Mouse (Mus musculus): Measurements from ENCODE around the gene Eef1akmt3. TPM values are rescaled to one million over a fixed set of nuclear protein-coding genes. Genes with fewer than 3 reads are reported as not detected.

Eef1akmt3 gene
- polyA plus RNA-seq, 1 experiment from 2014 or later = 0.11 TPM

DNA sequence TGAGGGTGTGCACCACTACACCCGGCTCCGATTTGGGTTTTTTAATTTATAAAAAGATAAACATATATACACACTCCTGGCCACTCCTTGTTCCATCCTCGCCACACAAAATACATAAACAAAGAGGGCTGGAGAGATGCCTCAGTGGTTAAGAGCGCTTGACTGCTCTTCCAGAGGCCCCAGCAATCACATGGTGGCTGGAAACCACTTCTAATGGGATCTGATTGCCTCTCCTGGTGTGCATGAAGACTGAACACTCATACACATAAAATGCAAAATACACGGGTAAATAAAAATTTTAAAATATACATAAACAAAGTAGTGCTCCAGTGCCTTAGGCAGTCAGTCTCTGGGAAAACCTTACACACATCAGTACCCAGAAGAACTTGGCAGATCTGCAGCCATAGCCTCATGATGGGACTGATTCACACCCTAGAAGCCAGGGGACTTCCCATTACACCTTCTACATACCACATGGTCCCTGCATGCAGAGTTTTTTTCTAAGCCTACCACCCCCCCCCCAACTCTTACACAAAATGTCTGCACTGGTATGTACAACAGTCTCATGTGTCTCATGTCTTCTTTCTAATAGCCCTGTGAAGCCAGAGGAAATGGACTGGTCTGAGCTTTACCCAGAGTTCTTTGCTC, 1.3 kb upstream of the Eef1akmt3 start:
- peak overlapping the region; percentile 73 for H3K9ac ChIP-seq (replicated peaks)
- H3K27ac ChIP-seq = no peak overlapping the region
- peaks cover 9% of the 10 kb centered on the region for H3K36me3 ChIP-seq
- peak overlapping the region; percentile 79 for H3K4me3 ChIP-seq (replicated peaks)
- no peak for ATAC-seq
- H3K9me3 ChIP-seq = no peaks in the 10 kb centered on the region
- peaks cover 16% of the 10 kb centered on the region for H3K27me3 ChIP-seq
- peaks cover 16% of the 10 kb centered on the region for H3K4me1 ChIP-seq (replicated peaks)
- peak overlapping the region; percentile 92 for H3K4me2 ChIP-seq (replicated peaks)
- WGBS = 23% methylated on average over 5 of the region's 5 CpGs

DNA sequence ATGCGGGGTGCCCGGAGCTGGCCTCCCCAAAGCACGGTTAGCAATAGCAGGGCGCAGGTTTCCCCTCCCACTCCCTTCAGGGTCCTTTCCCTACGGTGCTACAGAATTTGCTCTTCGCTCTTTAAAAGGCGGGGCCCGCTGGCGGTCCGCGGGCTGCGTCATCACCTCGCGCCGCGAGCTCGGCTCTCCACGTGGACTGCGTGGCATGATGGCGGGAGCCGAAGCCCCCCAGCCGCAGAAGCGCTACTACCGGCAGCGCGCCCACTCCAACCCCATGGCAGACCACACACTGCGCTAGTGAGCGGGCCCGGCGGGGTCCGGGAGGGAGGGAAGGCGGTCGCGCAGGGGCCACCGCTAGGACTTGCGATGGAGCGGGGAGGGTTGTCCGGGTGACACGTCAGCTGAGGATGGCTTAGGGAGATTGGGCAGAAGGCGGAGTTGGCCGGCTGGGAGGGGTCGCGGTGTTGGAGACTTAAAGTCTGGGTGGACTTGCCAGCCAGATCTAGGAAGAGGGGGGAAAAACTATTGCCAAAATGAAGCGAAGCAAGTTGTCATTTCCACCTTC, 543 bp upstream of the Eef1akmt3 start:
- WGBS = under 1% methylated on average over 44 of the region's 44 CpGs
- Histone ChIP-seq H3K9me3 (no peaks in the 10 kb centered on the region), H3K27me3 (peaks cover 10% of the 10 kb centered on the region), H3K36me3 (peaks cover 9% of the 10 kb centered on the region), H3K9ac (replicated peaks) (peak overlapping the region; percentile 73), H3K4me1 (replicated peaks) (peaks cover 16% of the 10 kb centered on the region), H3K4me2 (replicated peaks) (peak overlapping the region; percentile 92), H3K4me3 (replicated peaks) (peak overlapping the region; percentile 79), H3K27ac (no peak overlapping the region; the same call in 1 of the 2 replicates)
- ATAC-seq = peak; percentile 86

DNA sequence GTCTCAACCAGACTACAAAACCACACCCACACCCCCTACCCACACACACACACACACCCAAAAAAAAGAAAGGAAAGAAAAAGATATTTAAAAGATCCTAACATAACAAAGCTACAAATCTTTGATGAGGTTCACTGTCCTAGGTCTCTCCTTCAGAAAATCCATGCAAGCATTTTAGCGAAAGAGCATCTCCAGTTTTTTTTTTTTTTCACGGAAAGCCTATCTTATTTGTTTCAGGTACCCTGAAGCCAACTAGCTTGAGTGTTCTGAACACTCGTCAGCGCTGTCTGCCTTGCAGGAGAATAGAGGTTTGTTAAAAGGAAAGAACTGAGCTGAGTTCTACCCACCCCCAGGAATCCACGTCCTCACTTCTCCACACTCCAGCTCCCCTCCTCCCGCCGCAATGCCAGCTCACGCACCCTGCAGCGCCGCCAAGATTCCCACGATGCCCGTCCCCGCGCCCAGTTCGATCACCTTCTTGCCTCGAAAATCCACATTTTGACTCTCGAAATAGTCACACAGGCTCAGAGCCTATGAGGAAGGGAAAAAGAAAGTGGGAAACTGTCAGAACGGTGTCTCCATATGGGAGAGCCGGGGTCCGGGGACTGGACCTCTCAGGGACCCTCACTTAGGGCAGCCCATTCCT, 621 bp downstream of the Eef1akmt3 start:
- Histone ChIP-seq H3K9me3 (no peaks in the 10 kb centered on the region), H3K4me1 (replicated peaks) (peaks cover 16% of the 10 kb centered on the region), H3K27me3 (peaks cover 10% of the 10 kb centered on the region), H3K27ac (no peak overlapping the region), H3K4me3 (replicated peaks) (peak overlapping the region; percentile 79), H3K4me2 (replicated peaks) (peak overlapping the region; percentile 92), H3K36me3 (peaks cover 9% of the 10 kb centered on the region), H3K9ac (replicated peaks) (peak overlapping the region; percentile 73)
- 1% methylated on average over 20 of the region's 20 CpGs for WGBS
- ATAC-seq = no peak; the same call in 1 of the 2 replicates

DNA sequence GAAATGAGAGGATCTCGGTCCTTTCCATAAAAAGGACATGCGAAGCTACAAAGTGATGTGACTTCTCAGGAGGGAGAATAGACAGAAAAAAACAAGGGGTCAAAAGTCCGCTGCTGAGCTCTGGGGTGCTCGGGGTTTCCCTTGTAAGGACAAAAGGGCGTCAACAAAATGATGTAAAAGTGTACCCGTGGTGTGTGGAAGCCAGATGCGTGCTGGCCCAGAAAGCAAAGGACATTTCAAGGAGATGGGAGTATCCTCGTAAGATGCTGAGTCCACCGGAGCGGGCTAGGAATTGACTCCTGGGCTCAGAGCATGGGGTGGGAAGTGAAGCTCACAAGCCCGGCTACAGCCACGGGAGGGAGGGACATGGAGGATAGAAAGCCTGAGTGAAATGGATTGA, 3.7 kb downstream of the Eef1akmt3 start:
- peaks cover 12% of the 10 kb centered on the region for H3K4me1 ChIP-seq (replicated peaks)
- no peak overlapping the region for H3K4me3 ChIP-seq (replicated peaks)
- no peak overlapping the region for H3K9ac ChIP-seq (replicated peaks)
- no peaks in the 10 kb centered on the region for H3K9me3 ChIP-seq
- H3K4me2 ChIP-seq (replicated peaks) = no peak overlapping the region
- peaks cover 10% of the 10 kb centered on the region for H3K27me3 ChIP-seq
- 72% methylated on average over 12 of the region's 12 CpGs for WGBS
- no peak for ATAC-seq
- H3K36me3 ChIP-seq = no peaks in the 10 kb centered on the region
- no peak overlapping the region for H3K27ac ChIP-seq

DNA sequence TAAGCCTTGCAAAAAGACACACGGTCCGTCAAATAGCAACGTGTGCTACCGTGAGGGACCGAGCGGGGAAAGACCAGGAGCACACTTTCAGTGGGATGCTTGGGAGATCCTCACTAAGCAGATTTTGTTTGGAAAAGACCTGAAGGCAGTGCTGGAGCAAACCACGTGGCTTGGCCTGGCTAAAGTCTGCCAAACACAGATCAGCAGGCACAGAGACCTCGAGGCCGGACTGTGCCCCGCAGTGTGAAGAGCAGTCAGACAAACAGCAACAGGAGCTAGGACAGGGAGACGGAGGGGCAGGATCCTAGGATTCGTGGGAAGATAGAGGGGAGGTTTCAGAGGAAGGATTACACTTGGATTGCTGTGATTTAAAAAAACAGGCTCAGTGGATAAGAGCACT, 5.0 kb downstream of the Eef1akmt3 start:
- H3K36me3 ChIP-seq = no peaks in the 10 kb centered on the region
- H3K4me3 ChIP-seq (replicated peaks) = no peak overlapping the region
- no peak overlapping the region for H3K27ac ChIP-seq
- no peaks in the 10 kb centered on the region for H3K9me3 ChIP-seq
- peaks cover 10% of the 10 kb centered on the region for H3K27me3 ChIP-seq
- WGBS = 84% methylated on average over 12 of the region's 12 CpGs
- H3K4me1 ChIP-seq (replicated peaks) = peaks cover 6% of the 10 kb centered on the region
- H3K9ac ChIP-seq (replicated peaks) = no peak overlapping the region
- H3K4me2 ChIP-seq (replicated peaks) = no peak overlapping the region
- ATAC-seq = no peak

DNA sequence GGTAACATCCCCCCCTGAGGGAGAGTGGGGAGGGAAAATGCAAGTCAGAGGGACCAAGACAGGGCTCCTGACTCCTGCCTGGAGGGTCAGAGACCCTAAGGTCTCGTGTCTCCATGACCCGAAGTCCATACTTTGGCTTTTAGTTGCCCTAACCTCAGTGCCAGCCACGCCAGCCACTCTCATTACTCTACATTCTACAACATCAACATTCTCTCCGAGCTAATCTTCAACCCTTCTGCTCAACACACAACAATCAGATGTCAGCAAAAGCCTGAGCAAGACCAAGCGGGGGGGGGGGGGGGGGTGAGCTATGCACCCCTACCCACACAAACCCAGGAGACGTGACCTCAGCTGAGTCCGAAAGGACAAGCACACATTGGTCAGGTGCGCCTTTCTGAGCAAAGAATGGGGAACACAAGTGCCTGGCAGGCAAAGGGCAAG, 8.0 kb downstream of the Eef1akmt3 start:
- 91% methylated on average over 7 of the region's 8 CpGs for WGBS
- Histone ChIP-seq H3K4me3 (replicated peaks) (no peak overlapping the region), H3K9me3 (no peaks in the 10 kb centered on the region), H3K4me1 (replicated peaks) (peaks cover 11% of the 10 kb centered on the region), H3K36me3 (peaks cover 6% of the 10 kb centered on the region), H3K9ac (replicated peaks) (no peak overlapping the region), H3K4me2 (replicated peaks) (no peak overlapping the region), H3K27ac (no peak overlapping the region), H3K27me3 (no peaks in the 10 kb centered on the region)
- no peak for ATAC-seq

DNA sequence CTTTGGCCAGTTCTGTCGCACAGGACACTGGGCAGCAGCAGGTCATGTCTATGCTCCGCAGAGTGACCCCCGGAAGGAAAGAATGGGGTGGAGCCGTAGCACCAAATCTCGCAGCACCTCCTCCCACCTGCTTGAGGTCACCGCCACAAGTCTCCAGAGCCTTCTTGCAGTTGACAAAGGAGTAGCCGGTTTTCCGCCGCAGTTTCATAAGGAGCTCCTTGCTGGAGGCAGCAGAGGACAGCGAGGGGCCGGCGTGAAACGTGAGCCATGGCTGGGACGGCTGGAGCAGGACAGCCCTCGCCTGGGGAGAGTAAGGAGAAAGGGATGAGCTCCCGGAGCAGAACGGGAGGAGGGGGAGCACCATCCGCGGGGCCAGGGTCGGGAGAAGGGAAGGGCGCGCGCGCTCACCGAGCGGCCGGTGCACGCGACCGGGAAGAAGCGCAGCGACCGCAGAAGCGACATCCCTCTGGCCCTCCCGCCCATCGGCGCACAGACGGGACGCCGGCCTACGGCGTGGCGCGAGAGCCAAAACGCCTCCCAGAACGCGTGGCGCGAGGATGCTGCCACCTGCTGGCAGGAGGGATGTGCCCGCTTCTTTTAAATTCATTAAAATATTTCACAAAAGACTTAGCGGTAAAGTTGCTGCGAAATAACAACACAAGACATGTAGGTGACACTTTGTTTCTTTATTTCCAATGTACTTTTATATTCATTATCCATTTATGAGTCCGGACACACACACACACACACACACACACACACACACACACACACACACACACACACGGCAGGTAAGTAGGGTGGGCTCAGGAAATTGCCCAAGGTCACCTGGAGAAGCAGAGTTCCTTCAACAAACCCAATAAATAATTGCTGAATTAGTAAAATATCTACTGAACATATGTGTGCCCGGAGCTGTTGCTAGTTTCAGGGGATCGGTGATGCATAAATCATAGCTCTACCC, 10.7 kb downstream of the Eef1akmt3 start, which contains the start of gene Tsfm:
Tsfm (minus strand) TSS at position 505 of the 961 bp plus-strand sequence.
- Histone ChIP-seq H3K9ac (replicated peaks) (peak within 1 kb of the TSS; percentile 92), H3K4me1 (replicated peaks) (peaks cover 11% of the 10 kb centered on the region), H3K27ac (peak within 1 kb of the TSS; percentile 80), H3K4me2 (replicated peaks) (peak within 1 kb of the TSS; percentile 90), H3K4me3 (replicated peaks) (peak within 1 kb of the TSS; percentile 87), H3K36me3 (peaks cover 33% of the 10 kb centered on the region), H3K9me3 (no peaks in the 10 kb centered on the region), H3K27me3 (no peaks in the 10 kb centered on the region)
- peak; percentile 92 for ATAC-seq
- WGBS = 5% methylated on average over 55 of the region's 56 CpGs

DNA sequence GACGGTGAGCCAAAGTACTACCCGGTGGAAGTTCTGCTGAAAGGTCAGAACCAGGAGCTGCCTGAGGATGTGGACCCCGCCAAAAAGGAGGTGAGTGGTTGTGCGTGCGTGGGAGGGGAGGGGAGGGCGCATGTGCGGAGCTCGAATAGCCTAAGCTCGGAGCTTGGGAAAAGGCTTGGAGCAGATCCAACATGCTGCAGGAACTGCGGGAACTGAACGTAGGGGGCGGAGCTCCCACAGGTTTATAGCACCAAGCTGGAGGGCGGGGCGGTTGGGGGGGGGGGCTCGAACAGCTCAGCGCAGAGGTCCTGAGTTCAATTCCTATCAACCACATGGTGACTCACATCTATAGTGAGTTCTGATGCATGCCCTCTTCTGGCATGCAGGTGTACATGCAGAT, 22.9 kb downstream of the Eef1akmt3 start:
- H3K27me3 ChIP-seq = no peaks in the 10 kb centered on the region
- H3K9ac ChIP-seq (replicated peaks) = no peak overlapping the region
- ATAC-seq = no peak
- no peaks in the 10 kb centered on the region for H3K9me3 ChIP-seq
- H3K36me3 ChIP-seq = peaks cover 17% of the 10 kb centered on the region
- no peak overlapping the region for H3K4me3 ChIP-seq (replicated peaks)
- H3K4me2 ChIP-seq (replicated peaks) = no peak overlapping the region
- WGBS = 83% methylated on average over 16 of the region's 16 CpGs
- H3K27ac ChIP-seq = no peak overlapping the region
- H3K4me1 ChIP-seq (replicated peaks) = no peaks in the 10 kb centered on the region

DNA sequence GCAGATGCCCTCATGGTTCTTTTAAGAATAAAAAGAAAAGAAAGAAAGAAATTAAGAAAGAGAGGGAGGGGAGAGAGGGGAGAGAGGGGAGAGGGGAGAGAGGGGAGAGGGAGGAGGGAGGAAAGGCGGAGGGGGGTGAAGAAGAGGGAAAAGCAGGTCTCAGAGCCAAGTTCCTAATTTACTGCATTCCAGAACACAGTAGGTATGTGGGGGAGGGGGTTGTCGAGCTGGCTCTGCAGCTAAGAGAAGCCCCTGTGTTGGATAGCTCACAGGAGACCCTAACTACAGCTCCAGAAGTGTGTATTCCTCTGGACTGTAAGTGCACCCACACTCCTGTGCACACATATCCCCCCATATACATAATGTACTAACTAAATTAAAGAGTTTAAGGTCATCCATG, 24.2 kb downstream of the Eef1akmt3 start:
- no peak for ATAC-seq
- H3K4me3 ChIP-seq (replicated peaks) = no peak overlapping the region
- WGBS = 25% methylated on average over 2 of the region's 2 CpGs
- no peaks in the 10 kb centered on the region for H3K9me3 ChIP-seq
- peaks cover 5% of the 10 kb centered on the region for H3K36me3 ChIP-seq
- no peak overlapping the region for H3K27ac ChIP-seq
- H3K27me3 ChIP-seq = no peaks in the 10 kb centered on the region
- no peak overlapping the region for H3K9ac ChIP-seq (replicated peaks)
- no peaks in the 10 kb centered on the region for H3K4me1 ChIP-seq (replicated peaks)
- no peak overlapping the region for H3K4me2 ChIP-seq (replicated peaks)

DNA sequence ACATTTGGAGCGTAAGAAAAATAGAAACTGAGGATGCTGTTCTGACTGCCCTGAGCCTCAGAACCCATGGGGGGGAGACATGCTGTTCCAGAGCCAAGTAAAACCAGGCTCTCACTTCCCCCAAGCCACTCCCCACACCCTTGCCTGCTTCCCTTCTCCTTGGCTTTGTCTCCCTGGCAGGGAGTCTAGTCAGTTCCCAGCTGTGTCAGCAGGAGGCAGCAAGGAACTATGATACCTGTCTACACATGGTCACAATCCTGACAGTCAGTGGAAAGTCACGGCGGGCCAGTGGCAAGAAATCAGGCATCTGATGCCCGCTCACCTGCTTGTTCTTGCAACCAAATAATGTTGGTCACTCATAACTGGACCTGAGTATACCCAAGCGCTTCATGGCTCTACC, 24.8 kb downstream of the Eef1akmt3 start:
- no peak overlapping the region for H3K4me3 ChIP-seq (replicated peaks)
- no peaks in the 10 kb centered on the region for H3K9me3 ChIP-seq
- no peak overlapping the region for H3K9ac ChIP-seq (replicated peaks)
- no peaks in the 10 kb centered on the region for H3K36me3 ChIP-seq
- no peak for ATAC-seq
- H3K27ac ChIP-seq = no peak overlapping the region
- H3K4me1 ChIP-seq (replicated peaks) = no peaks in the 10 kb centered on the region
- no peak overlapping the region for H3K4me2 ChIP-seq (replicated peaks)
- WGBS = 60% methylated on average over 5 of the region's 5 CpGs
- H3K27me3 ChIP-seq = no peaks in the 10 kb centered on the region

DNA sequence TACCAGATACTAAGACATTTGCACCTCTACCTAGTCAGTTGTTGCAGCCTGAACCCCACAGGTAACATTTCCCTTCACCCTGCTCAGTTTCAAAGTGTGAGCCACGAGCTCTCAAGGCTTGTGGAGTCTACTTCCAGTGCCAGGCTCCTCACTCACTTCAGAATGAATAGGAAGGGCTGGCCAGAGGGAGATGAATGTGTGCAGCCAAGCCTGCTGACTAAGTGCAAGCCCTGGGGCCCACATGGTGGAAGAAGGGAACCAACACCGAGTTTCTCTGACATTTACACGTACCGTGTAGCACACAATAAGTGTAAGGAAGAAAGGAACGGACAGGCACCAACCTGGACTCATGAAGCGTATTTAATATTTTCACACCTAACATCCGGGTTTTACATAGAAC, 37.5 kb downstream of the Eef1akmt3 start:
- no peaks in the 10 kb centered on the region for H3K4me1 ChIP-seq (replicated peaks)
- H3K27ac ChIP-seq = no peak overlapping the region
- H3K4me2 ChIP-seq (replicated peaks) = no peak overlapping the region
- no peak overlapping the region for H3K4me3 ChIP-seq (replicated peaks)
- ATAC-seq = no peak
- H3K9me3 ChIP-seq = no peaks in the 10 kb centered on the region
- H3K36me3 ChIP-seq = peaks cover 9% of the 10 kb centered on the region
- 69% methylated on average over 7 of the region's 7 CpGs for WGBS
- H3K9ac ChIP-seq (replicated peaks) = no peak overlapping the region
- no peaks in the 10 kb centered on the region for H3K27me3 ChIP-seq
